Mouse (Mus musculus) brain, embryonic 14.5 days (tissue): ENCODE data around the gene Ampd2.

Source experiments
- CTCF ChIP-seq: fragments of 200-500 bp; IDR thresholded peaks from 2 replicates; pipeline ENCODE4 v1.5.1; 2012; ENCODE audit warnings: inconsistent platforms, mild to moderate bottlenecking, moderate library complexity, borderline replicate concordance; ENCODE audit not compliant: insufficient read depth, insufficient read length; ENCODE audit errors: extremely low read depth
- POLR2A ChIP-seq: fragments of 200-500 bp; IDR thresholded peaks from 2 replicates; pipeline ENCODE4 v1.6.1; 2012; ENCODE audit warnings: mild to moderate bottlenecking, inconsistent platforms, borderline replicate concordance; ENCODE audit not compliant: poor library complexity, insufficient read depth, insufficient read length, severe bottlenecking; ENCODE audit errors: extremely low read depth

GRCm38 (mm10) chr3:108083161-108083560 lies 3.3 kb downstream of the Ampd2 start:
- no peak for TF ChIP-seq CTCF
- no peak for TF ChIP-seq POLR2A
